Mouse (Mus musculus): ENCODE measurements around the gene Myrip.
"Not testable (repeated sequence)": the region's sequence is repeated elsewhere in the genome, so short reads cannot be mapped to it uniquely, and the experiment has no call there.

Myrip gene

DNA sequence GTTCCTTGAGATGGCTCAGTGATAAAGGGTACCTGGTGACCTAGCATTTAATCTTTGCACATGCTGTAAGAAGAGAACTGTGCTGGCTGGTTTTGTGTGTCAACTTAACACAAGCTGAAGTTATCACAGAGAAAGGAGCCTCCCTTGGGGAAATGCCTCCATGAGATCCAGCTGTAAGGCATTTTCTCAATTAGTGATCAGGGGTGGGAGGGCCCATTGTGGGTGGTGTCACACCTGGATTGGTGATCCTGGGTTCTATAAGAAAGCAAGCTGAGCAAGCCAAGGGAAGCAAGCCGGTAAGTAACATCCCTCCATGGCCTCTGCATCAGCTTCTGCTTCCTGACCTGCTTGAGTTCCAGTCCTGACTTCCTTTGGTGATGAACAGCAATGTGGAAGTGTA, at the start of gene Myrip:
Gene Myrip, plus strand, starts transcription at position 301 of the 400 bp plus-strand sequence.
- not testable (repeated sequence) for DNase-seq (ENCODE audit: low read depth, low spot score)

DNA sequence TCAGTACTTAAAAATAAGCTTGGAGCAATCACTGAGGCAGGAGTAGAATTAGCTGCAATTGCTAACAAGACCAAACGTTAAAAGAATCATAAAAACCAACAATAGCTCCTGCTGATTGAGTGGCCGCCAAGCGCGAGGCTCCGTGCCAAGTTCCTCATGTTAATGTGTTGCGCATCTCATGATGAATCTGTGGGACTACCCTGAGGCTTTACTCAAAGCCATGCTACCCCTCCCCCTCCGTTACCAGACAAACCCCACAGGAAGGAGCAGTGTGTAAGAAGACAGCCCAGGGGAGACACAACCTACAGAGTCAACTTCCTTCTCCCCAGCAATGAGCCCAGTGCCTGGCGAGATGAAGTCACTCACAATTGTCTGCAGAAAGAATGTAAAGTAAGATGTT, 41.5 kb upstream of the Myrip start:
- DNase-seq (ENCODE audit: low read depth, low spot score), result peak; percentile 43

DNA sequence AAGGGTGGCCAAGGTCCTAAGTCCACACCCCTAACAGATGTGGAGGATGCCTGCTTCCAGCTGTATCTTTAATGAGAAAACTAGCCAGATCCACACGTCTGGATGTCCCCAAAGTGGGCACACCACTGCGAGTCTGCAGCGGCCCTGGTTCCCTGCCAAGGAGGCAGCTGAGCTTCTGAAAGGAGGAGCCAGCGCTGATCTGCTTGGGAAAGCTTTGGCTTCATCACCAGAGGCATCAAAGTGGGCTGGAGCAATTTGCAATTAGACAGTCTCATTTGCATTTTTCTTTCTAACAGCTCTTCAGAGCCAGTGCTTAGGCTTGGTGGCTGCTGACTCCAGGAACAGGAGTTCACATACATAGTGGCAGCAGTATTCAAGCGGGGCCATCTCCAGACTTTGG, 37.3 kb upstream of the Myrip start:
- DNase-seq (ENCODE audit: low read depth, low spot score), result peak; percentile 83

DNA sequence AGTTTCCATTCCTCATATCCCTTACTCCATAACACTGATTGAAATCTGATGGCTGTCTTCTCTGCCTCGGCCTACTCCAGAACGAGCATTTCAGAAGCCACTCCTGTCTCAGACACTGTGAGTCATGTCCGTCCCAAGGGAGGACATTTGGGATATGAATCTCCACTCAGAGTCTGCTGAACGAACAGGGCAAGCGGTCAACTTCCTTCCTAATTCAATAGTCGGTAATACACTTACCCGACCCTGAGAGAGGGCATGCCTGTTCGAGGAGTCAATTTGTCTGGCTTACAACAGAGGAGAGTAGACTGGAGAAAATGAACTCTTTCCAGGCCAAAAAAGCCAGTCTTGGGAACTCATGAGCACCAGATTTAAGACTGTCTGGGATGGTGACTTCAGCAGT, 28.2 kb upstream of the Myrip start:
- no peak for DNase-seq (ENCODE audit: low read depth, low spot score)

DNA sequence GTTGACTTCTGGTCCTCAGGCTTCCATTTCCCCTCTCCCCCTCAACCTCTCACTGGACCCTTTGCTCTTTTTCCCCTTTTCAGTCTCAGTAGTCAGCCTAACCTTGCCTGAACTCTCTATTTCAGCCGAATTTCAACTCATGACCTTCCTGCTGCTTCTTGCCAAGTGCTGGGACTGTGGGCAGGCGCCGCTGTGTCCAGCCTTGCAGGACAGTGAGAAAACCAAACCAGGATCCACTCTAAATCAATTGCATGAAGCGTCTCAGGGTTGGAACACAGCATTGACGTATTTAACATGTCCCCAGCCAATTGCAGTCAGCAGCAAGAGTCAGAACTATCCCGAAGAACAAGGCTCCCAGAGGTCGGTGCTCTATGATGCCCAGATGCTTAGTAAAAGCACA, 26.1 kb upstream of the Myrip start:
- DNase-seq (ENCODE audit: low read depth, low spot score), result no peak

DNA sequence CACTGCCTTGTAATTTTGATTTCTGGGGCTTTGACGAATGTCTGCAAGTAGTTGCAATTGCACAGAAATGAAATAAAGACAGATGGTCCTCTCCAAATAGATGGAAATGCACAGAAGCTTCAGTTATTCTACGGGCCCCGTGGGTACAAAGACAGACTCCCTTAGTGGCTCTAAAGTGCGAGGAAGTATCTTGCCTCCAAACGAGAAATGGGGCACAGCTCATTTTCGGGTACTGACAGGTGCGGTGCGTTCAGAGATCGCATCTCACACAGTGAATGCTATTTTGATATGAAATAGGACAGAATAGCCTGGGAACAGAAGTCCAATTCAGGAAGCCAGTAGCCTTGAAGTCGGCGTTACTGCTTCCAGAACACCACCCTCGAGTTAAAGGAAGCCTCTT, 20.2 kb upstream of the Myrip start:
- DNase-seq (ENCODE audit: low read depth, low spot score), result peak; percentile 84

DNA sequence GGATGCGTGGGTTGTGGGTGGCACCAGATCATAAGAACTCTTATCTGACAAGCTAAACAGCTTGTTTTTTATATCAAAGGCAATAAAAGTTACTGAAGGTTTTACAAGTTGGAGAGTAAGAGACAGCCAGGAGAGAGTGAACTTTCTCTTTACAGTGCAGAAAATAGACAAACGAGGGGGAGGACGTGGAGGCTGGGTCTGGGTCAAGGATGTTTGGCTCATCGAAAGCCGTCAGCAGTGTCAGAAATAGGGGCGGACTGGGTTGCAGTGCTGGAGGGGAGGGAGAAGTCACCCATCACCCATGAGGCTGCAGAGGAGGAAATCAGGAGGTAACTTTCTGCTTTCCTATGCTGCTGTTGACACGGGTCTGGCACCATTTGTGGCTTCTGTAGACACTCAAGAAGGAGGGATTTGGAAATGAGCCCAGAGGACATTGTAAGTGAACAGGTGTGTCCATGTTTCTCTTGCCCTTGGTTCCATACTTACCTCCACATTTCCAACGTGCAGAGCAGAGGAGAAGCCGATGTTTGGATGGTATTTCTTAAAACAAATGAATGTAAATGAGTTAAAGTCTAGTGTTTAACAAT, 18.8 kb upstream of the Myrip start:
- no peak for DNase-seq (ENCODE audit: low read depth, low spot score)

DNA sequence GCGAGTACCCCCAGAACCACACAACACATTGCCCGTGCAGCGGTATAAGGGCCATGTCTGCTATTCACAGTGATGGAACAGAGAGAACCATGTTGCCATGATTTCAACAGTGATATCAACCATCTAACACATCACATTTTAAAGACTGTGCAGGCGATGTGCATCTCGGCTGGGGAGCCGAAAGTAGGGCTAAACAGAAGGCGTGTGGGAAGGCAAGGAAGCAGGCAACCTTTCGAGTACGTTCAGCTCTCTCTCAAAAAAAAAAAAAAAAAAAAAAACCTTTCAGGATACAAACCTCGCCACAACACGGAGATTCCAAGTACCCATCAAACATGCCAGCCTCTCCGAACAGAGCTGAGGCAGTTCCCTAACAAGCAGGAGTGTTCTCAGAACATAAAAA, 17.8 kb upstream of the Myrip start:
- peak; percentile 85 for DNase-seq (ENCODE audit: low read depth, low spot score)

DNA sequence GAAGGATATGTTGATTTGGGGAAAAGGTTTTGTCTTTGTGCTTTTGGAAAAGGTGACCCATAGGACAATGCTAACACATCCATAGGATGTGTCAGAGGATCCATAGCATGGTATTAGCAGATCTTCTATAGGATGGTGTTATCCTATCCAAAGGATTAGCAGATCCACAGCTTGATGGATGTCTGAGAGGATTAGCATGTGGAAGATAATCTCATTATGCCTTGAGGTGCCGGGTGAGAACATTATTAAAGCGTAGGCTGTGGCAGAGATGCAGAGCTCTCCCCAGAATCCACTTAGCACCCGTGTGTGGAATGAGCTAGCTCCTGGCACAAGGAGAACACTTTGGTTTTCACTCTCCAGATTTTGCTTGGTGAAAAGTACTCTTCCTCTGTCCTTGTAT, 13.3 kb upstream of the Myrip start:
- DNase-seq (ENCODE audit: low read depth, low spot score), result no peak

DNA sequence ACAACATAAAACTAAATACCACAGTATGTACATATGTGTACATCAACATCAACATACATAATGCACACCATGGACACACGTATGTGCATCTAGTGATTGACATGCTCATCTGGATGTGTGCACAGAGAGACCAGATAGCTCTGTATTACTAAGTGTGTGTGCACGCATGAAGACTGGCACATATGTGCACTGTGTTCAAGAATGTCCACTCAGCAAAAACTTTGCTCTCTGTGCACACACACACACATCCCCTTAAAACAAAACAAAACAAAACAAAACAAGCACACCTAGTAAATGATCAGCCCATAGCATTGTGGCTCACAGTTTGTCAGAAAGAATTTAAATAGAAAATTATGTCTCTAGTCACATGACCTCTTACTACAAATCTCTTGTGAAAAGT, 10.9 kb upstream of the Myrip start:
- no peak for DNase-seq (ENCODE audit: low read depth, low spot score)

DNA sequence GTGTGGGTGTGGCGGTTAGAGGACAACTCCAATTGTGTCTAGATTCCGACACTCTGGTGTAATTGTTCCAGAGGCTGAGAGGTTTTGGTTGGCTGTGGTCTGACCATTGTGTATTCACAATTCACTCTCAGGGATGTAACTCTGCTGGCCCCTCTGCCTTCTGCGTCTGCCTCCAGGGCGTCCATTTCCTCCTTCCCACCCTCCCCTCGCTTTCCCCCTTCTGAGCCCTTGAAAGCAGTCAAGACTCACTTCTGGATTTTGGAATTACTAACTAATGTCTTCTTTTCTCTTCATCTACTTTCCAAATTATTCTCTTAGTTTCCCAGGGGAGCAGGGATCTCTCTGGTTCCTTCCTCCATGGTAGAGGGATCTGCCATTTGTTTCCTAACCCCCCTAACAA, 8.8 kb upstream of the Myrip start:
- no peak for DNase-seq (ENCODE audit: low read depth, low spot score)

DNA sequence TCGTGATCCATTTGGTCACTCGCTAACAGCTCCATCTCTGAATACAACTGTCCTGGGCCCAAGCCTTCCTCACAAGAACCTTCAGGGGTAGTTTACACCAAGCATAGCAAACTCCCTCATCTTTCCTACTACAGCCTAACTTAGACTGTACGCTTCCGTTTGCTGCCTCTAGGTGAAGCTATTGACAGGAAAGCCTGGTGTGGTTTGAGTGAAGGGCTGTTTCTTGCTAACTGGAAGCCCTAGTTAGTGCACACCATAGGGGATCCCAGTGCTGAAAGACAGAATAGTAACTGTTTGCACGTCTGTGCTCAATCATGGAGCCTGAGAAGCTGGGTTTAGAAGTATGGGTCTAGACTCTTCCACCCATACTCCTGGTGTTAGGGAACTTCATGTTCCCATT, 5.8 kb upstream of the Myrip start:
- DNase-seq (ENCODE audit: low read depth, low spot score), result no peak

DNA sequence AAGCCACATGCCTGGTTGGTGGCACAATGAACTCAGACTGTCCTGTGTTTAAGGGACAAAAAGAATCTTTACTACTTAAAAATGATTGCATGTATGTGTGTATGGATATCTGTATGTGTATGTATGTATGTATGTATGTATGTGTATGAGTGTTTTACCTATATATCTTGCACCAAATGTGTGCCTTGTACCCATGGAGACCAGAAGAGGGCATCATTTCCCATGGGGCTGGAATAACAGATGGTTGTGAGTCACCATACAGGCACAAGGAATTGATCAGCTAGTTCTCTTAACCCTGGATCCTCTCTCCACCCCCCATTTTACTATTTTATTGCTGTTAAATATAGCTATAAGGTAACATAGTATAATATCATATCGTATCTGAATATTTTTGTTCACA, 4.4 kb upstream of the Myrip start:
- DNase-seq (ENCODE audit: low read depth, low spot score), result no peak

DNA sequence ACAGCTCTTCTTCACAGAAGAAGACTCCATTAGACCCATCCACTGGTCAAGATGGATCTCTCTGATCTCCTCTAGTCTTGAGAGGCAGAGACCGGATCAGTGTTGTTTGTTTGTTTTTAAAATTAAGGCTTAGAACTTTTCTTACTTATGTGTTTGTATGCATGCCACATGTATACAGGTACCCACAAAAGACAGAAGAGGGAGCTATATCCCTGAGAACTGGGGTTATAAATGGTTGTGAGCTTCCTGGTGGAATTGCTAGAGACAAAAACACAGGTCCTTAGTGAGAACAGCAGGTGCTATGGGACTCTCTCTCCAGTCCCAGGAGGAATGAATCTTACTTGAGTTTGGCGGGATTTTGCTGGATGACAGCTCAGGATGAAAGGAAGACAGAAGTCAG, 1.9 kb upstream of the Myrip start:
- no peak for DNase-seq (ENCODE audit: low read depth, low spot score)

DNA sequence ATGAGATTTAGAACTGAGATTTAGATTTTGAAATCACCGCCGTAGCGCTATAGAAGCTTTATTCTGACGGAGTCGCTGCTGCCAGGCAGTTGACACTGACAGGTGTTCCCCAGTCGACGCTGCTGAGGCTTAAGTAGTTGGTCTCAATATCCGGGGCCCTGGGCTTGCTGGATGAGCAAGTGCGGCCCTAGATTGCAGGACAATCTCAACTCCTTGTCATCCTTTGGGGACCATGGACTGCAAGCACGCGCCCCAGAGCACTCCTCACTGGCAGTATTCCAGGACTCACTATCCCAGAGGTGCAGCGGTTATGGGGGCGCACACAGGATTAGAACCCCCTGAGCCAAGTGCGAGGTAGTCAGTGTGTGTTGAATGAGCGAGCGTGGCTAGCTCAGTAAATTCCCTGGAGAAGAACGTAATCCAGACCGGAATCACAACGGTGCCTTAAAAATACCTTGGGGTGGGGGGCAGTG, 1.7 kb downstream of the Myrip start:
- peak; percentile 62 for DNase-seq (ENCODE audit: low read depth, low spot score)

DNA sequence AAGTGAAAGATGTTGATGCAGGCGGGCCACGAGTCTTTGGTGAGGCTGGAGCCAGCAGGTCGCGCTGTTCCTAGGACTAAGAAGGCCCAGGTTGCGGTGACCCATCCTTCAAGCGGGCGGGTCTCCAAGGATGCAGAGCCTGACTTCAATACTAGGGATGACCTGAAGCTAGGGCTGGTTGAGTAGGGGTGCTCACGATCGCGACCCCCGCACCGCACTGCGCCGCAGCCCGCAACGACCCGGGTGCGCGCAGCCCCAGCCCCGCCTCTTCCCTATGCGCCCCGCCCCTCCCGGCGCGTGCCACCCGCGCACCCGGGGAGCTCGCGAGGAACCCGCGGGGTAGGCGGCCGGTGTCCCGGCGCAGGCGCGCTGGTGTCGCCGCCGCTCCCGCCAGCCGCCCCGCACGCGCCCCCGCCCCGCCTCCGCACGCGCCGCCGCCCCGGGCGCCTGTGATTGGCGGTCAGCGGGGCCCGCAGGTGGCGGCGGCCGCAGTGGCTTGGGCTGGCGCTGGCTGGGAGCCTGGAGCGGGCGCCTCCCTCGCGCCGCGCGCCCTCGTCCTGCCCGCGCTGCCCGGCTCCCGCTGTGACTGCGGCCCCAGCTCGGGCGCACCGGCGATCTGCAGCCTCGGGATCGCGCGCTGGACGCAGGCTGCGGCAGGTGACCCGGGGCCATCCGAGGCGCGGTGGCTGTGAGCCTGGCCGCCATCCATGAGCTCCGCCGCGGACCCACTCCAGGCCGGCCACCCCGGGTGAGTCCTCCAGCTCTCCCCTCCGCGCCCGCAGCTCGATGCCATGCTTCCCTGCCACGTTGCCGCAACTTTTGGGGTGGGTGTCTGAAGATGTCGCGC, 2.4 kb downstream of the Myrip start:
- peak; percentile 86 for DNase-seq (ENCODE audit: low read depth, low spot score)

DNA sequence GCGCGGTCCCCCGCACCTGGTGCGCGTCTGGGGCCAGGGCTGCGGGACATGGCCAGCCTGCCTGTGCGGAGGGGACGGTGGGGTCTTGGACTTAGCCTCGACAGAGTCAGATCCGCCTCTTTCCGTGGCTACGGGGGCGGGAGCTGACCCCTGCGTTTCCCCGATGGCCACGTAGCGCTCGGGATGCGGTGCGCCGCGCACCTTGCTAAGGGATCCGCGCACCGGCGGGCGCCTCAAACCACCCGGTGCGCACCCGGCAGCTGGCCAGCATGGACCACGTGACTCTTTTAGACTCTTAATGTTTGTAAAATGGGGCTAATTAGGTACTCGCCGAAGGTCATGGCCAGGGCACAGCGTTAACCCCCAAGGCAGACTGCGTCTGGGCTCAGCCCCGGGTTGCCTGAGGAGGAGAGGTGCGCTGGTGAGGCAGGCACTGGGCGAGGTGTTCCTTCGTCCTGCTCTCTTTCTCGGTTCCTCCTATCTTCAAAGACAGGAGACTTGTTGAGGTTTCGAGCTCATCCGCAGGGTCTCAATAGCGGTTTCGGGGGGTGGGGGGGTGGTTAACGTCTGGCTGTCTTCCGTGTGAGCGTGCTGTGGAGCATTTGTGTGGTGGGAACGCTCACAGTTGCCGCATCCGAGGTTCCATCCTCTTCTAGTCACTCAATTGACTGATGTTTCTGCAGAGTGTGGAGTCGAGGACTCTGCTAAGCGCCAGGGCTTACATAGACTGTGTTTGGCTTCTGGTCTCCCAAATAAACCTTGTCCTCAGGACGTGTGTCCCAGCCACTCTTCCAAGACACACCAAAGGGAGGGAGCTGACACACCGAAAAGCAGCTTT, 3.2 kb downstream of the Myrip start:
- peak; percentile 61 for DNase-seq (ENCODE audit: low read depth, low spot score)

DNA sequence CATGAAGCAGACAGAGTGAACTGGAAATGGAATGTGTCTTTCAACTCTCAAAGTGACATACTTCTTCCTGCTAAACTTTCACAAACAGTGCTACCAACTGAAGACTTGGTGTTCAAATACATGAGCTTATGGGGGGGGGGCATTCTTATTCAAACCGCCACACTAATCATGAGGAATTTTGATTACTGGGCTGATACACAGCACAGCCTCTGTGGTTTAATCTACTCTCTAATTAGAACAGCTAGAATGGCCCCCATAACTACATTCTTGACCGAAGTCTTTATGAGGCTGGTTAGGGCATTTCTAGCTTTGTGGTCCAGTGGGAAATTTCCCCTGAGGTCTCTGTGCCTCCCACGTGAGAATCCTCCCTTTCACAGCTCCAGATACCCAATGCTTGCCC, 13.9 kb downstream of the Myrip start:
- DNase-seq (ENCODE audit: low read depth, low spot score), result no peak

DNA sequence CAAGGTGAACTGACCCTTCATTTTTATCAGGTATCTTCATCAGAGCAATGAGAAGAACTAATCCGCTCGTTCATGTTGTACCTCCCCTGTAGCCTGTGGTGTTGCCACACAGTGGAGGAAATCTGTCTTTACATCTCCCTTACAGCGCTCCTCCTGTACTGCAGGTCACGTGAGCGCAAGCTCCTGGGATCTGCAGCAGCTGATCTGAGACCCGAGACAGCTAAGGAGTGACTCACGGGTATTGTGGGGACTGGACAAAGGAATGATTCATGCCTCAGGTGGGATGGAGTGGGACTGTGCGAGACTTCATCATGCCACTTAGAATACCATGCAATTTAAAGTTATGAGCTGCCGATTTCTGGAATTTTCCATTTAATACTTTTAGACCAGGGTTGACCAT, 17.8 kb downstream of the Myrip start:
- peak; percentile 68 for DNase-seq (ENCODE audit: low read depth, low spot score)

DNA sequence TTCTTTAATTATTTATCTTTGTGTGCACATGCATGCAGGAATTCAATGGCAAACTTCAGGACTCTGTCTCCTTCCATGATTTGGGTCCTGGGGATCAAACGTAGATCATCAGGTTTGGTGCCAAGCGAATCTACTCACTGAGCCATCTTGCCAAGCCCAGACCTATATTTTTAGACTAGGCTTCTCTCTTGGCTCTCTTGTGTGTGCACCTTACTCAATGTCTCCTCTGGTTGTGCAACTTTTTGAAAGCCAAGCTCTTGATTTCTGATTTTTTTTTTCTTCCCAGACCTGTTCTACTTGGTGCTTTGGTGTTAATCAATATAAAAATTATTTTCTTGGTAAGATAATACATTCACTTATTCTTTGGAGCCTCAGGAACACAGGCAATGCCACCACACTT, 19.3 kb downstream of the Myrip start:
- no peak for DNase-seq (ENCODE audit: low read depth, low spot score)

DNA sequence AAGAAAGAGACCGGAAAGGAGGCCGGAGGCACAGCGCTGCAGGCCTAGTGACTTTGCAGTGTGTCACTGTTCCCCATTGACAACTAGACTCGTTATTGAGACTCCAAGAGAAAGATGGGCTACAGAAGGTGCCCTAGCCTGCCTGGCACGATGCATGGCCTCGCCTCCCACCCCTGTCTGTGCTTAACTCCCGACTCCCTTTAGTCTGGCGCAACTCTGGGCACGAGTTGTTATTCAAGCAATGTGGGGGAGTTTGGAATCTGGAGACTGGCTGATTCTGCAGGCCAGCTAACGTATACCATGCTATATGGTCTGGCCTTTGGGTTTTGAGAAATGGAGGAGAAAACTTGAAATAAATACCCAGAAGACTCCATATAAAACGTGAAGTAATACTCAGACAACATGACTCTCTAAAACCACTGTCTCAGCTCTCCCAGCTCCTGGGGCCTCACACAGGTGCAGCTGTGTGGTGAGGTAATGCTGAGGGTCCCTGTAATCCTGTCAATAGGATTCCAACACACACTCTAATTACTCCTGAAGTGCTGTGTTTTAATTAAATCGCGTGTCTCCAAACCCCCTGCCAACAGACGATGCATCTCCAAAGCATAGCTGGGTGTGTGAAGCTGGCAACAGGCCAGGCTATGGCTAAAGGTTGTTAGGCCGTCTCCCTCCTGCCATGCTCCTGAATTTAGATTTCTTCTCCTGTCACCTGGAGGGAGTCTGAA, 21.6 kb downstream of the Myrip start:
- DNase-seq (ENCODE audit: low read depth, low spot score), result peak; percentile 80

DNA sequence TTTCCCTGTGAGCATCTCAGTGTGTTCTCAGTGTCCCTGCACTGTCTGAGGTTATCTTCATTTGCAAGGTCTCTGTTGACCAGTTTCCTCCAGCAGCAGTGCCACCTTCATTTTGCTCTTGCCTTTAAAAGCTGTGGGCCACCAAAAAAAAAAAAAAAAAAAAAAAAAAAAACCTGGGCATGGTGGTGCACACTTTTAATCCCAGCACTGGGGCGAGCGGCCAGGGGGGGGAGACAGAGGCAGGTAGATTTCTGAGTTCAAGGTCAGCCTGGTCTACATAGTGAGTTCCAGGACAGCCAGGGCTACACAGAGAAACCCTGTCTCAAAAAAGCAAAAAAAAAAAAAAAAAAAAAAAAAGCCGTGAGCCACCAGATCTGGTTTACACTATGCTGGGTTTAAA, 29.7 kb downstream of the Myrip start:
- DNase-seq (ENCODE audit: low read depth, low spot score), result not testable (repeated sequence)

Data from brain, adult 2 months (tissue).